Mouse (Mus musculus) gastrocnemius, postnatal 36 days (tissue): ENCODE measurements around the gene Gstcd. TPM values are rescaled to one million over a fixed set of nuclear protein-coding genes. Genes with fewer than 3 reads are reported as not detected.

Experiments used
- DNase-seq, 2 experiments: peaks; one replicate each; pipeline ENCODE4 v3.0.0; 2022
- intact Hi-C: fragments of 180-260 bp; cut with DNase I; formaldehyde crosslinking; loops from one replicate; pipeline ENCODE4 v1.15.1; 2025
- total RNA-seq, 2 experiments: library from RNA; stranded (reverse); gene quantifications; 2 replicates each; pipeline ENCODE4 v1.2.3; 2021

Gene Gstcd
- total RNA-seq, 2 experiments from 2014 or later, result 2.1 to 2.6 TPM

DNA sequence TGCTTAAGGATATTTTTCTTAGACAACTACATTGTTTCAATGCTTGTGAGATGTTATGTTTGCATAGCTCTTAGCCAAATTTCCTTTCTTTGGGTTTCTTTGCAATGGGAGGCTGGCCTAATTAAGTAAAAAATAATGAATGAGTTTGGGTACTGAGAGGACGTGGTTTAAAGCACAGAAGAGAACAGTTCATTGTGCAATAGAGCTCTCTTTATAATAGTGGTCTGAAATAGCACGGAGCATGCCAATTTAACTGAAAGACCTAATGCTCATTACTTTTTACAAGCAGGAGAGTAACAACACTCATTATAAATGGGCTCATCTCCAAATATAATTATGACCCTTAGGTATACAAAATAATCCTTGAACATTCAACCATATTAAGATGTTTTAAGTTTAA, 39.8 kb downstream of the Gstcd start:
- intact Hi-C loops, result no loop called here
- no peak for DNase-seq

DNA sequence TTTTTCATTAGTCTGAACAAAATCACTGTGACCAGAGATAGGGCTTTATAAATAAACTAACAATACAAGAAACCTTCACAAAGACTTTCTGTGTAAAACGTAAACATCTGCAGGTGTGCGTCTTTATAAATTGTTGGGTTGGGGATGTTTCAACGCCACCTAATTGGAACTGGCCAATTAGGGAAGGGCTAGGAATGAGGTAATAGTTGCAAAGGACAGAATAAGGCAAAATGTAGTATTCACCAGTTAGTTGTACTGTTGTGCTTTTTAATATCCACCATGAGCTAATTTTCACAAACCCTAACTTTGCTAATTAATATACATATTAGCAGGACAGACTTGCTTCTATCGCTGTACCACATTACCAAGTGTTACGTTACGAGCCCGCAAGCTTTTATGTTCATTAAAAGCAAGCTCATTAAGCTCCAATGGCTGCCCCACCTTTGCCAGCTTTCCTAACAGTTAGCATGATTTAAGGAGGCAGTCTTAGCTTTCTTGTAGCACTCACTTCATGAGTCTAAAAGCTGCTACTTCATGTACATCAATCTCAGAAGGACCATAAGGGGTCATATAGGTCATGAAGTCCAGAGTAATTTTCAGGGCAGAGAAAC, 58.6 kb downstream of the Gstcd start:
- DNase-seq, result no peak
- intact Hi-C loops, result no loop called here

DNA sequence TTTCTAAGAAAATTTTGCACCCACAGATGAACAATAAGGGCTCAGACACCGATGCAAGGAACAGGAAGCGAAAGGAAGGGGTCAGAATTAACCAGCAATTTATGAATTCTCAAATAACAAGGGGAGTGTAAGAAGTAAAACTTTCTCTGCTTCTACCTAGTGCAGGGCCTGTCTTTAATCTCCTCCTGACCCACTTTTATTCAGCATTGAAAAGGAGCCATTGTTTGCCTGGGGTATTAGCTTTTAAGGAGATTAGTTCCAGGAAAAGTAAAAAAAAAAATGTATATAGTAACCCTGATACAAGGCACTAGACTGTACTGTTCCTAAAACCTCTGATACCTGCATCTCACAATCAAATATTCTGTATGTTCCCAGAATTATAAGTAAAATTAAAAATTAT, 64.9 kb downstream of the Gstcd start:
- no peak for DNase-seq
- intact Hi-C loops, result no loop called here

DNA sequence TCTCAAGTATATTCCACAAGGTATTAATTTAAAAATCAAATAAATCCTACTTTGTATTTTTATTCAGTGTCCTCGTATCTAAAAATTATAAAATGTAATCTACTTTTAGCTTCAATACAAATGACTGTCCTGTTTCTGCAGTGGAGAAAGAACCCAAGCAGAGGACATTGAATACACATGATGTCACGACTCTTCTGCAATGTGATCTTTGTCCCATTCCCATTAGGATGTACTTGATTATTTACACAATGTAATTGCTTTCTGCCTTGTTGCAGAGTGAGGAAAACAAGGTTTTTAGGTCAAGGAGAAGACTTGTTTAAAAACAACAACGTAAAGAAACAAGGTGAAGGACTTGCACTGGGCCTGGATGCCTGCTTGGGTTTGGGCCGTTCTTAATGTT, 84.6 kb downstream of the Gstcd start:
- intact Hi-C loops, result no loop called here
- no peak for DNase-seq

DNA sequence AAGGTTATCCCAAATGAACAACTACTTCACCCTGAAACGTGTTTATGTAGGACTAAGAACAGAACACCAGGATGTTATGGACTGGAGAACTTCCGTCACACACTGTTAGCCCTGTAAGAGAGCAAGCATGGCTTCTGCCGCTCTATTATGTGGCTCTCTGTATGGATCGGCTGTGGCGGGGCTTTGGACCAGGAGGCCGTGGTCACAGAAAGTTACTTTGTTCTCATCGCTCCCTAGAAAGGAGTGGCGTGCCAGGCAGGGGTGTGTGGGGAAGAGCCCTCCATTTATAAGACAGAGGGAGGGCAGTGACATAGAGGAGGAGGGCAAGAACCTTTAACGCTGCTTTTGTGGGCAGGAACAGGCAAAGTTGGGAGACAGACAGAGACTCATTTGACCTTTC, 95.5 kb downstream of the Gstcd start:
- DNase-seq, result no peak
- intact Hi-C loops, result no loop called here

DNA sequence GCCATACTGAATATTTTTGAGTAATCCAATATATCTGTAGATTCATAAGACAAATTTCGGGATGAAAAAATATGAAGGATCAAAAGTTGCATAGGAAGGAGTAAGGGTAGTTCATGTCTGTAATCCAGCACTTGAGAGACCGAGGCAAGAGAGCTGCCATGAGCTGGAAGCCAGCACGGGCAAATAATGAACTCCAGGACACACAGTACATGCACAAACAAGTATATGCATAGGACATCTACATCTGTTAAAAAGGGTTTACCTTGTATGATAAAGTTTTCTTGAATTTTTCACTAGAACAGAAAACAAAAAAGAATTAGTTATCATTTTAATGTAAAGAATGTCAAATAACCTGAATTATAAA, 95.9 kb downstream of the Gstcd start:
- intact Hi-C loops, result no loop called here
- no peak for DNase-seq

DNA sequence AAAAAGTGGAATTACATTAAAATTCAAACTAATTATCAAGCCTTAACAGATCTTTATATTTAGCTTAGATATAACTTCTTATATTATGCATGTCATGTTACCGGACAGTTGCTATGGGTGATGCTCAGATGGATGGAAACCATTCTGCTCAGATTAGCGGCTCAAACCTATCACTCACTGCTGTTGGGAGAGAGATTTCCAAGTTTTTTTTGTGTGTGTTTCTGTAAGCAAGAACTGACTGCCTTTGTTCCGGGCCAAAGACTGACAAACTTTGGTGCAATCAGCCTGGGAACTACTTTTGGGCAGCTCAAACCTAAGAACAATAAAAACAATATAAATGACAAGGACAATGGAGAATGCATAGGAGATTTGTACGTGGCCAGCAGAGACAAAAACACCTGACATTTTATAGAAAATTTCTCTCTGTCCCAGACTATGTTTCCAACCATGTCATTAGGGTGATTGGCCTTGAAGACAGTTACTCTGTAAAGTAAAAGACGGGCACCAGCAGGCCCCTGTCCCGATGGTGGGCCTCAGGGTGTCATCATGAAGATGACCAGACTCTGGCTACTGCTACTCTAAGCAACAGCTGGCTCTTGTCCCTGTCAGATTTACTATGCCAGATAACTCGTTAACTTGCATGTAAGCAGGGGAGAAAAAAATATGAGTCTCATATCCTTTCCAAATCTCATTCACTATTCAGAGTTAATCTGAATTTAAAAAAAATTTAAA, 96.5 kb downstream of the Gstcd start:
- DNase-seq, result no peak
- intact Hi-C loops, result no loop called here

DNA sequence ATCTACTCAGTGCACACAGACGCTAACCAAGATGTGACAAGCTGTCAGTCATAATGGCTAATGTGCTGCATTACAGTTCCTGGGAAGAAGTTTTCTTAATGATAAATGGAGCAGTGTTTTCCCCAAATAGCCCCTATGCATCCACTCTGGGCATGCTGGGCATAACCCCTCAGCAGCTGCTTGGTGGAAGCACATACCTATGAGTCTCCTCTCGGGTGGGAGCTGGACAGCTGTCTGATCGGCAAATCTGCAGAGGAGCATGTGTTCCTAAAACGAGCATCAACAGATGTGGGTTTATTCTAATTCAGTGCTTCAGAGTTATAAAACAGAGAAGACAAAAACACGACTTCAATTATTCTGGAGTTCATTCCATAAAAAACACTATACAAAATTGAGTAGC, 105.6 kb downstream of the Gstcd start:
- intact Hi-C loops, result no loop called here
- no peak for DNase-seq

DNA sequence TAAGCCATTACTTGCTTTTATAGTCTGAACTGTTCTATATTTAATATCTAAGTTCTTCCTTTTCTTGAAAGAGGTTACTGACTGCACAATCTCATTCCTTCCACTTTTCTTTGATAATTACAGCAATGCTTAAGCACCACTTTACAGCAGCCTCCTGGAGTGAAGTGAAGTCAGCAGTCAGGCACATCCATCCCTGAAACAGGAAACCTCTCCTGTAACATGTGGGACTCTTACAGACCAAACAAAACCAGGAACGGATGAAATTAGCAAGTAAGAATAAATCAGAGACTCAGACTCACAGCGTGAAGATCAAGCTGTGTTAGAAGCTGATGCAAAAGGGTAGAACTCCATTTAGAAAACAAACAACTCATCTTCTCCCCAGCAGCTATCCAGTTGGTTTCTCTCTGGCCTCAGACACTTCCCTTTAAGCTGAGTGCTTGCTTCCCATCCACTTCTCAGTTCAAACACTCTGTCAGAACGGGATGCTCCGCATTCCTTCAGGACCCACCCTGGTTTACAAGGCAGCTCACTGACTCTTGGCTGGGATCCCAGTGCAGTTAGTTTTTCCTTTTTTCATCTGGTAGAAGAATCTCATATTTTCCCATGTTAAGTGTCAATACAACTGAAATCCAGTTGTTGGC, 107.9 kb downstream of the Gstcd start:
- intact Hi-C loops, result no loop called here
- no peak for DNase-seq

DNA sequence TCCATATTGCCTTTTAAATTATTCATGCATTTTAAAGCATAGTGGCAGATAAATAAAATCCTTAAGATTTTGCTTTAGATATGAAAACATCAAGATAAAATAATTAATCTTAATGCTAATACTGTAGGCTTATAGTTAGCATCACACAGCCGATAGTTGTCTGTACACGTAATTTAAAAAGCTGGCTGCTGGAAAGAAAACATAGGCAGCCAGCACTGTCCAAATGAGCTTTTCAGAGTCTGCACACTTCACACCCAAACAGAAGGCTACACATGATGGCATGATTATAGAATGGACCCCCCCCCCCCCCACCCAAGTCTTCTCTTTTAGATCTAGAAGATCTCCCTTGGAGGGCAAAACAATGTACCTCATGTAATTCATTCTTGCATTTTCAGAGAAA, 109.9 kb downstream of the Gstcd start:
- DNase-seq, result no peak
- intact Hi-C loops, result no loop called here

DNA sequence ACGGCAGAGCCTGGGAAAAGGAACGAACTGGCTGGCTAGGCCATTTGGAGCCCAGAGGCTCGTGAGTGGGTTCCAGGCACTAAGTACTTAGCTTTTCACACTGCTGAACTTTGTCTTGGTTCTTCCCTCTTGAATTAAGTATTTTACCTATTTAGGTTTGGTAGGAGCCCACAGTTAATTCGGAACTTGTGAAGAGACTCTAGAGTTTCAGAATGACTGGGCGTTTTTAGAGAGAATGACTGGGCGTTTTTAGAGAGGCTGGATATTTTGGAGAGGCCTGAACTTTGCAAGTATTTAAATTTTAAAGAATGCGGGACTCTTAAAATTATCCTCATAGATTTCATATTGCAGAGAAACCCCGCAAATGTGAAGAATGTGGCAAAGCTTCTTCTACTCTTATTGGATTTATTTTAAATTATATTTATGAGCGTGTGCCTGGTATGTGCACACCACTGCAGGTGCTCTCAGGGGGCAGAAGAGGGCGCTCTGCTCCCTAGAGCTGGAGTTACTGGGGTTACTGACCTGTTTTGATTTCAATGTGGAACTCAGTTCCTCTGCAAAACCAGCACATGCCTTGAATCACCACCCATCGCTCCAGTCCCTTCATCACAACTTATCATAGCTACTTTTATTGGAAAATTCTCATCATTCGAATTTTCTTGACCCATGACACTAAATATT, 111.9 kb downstream of the Gstcd start:
- intact Hi-C loops, result no loop called here
- no peak for DNase-seq

DNA sequence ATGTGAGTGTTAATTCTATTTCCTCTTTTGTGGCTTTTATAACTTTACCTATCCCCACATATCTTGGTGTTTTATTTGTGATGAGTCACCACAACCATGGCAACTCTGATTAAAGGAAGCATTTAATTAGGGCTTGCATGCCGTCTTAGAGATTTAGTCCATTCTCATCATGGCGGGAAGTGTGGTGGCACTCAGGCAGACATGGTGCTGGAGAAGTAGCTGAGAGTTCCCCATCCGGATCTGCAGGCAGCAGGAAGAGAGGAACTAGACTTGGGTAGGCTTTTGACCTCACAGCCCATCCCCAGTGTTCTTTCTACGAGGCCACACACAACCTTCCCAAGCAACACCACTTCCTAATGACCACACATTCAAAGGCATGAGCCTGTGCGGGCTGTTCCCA, 125.6 kb downstream of the Gstcd start:
- intact Hi-C loops, result no loop called here
- DNase-seq, result no peak

DNA sequence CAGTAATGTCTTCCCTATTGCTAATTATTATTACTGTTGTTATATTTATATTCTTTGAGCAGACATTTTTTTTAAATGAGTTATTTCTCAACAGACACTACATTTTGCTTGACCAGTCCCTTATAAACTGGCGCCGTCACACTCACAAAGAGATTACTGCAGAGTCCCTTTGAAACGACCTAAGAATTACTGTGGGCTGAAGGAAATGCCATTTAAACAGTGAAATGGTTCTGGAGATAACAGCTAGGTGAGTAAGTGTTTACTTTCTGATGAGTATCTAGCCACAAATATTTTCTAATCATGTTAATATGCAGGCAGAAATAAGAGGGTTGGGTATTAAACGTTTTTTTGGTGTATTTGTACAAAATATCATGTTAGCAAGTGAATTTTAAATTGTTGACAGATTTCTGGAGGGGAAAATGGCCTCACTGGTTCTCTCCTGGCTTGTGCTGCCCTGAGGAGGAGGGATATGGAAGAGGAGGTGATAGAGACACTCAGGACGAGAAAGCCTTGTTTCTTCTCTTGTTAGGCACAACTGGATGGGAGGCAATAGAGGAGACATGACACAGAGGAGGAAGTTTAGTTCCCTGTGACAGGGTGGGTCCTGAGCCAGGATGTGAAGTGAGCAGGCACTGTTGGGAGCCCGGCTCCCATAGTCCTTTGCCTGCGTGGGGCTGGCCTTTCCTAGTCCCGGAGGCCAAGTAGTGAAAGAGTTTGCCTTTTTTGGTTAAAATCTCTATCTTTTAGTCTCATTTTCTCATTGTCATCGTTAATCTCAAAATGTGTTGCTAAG, 126.9 kb downstream of the Gstcd start:
- intact Hi-C loops, result no loop called here
- DNase-seq, result no peak

DNA sequence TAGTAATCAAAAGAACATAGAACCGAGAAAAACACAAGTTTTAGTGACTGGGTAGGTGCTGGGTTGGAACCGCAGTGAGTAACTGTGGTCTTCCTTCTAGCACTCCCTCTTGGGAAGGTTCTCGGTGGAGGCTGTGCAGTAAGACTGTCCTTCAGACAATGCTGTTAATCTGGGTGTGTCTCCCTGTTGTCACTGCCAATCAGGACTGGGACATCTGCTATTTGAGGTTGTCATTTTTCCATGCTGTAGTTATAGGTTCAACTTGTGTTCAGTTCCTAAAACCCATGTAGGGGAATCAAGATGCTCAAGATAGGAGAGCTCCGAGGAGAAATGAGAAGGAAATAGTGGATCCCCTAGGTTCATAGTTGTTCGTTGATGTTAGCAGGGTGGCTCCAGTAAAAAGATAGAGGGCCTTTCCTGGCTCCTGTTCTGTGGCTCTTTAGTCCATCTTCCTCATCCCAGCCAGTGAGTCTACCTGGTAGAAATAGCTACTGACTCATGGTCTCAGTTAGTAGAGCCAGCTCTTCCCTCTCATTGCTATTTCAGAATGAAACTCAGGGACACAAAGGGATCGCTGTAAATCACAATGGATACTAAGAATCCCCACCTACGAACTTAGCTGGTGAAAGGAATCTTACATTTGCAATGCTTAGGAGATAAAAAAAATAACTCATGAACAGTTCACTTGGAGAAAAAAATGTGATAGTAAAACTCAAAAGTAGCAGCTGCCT, 129.0 kb downstream of the Gstcd start:
- intact Hi-C loops, result no loop called here
- no peak for DNase-seq

DNA sequence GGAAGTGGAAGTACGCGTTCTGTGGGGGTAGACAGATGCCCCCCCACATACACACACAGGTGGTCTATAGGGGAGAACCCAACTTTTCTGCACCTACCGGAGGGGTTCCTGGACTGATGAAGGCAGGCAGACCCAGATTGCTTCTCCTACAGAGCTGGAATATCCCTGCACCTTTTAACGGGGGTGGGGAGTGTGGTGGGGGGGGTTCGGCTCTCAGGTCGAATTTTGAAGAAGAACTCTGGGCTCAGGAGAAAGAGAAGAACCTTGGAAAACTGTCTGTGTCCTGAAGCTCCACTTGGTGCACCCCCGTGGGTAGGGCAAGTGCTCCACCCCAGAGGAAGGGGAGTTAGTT, 141.3 kb downstream of the Gstcd start:
- no peak for DNase-seq
- intact Hi-C loops, result no loop called here

DNA sequence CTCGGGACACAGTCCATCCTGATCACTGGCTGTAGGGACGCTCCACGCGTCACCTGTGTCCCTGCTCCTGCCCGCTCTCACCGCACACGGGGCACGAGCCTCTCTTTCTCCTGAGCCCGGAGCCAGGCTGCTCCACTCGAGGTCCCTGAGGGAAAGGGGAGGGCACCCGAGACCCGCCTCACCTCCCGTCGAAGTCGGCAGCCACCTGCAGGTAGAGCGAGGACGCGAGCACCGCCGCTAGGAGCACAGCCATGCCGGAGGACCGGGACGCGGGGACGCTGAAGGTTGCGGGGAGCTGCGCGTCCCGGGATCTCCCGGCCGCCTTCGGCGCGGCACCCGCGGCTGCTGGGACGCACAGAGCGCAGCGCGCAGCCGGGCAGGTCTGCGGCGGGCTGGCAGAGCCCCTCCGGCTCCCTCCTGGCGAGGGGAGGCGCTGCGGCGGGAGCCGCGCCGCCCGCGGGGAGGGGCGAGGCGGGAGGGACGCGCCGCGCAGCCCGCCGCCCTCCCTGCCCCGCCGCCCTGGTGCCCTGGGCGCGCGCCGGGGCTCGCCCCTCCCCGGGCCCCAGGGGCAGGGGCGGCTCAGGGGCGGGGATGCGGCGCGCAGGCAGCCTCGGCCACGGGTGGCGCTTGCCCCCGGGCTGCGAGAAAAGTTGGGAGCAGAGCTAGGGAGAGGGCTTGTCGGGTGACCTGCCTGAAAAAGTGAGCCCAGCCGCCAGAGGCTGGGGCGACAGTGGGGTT, 141.9 kb downstream of the Gstcd start, which contains the start of gene Npnt:
Npnt (minus strand) TSS at position 501 of the 738 bp plus-strand sequence.
- peak in 1 of 2 experiments; percentile 14 for DNase-seq
- intact Hi-C loops, result no loop called here

DNA sequence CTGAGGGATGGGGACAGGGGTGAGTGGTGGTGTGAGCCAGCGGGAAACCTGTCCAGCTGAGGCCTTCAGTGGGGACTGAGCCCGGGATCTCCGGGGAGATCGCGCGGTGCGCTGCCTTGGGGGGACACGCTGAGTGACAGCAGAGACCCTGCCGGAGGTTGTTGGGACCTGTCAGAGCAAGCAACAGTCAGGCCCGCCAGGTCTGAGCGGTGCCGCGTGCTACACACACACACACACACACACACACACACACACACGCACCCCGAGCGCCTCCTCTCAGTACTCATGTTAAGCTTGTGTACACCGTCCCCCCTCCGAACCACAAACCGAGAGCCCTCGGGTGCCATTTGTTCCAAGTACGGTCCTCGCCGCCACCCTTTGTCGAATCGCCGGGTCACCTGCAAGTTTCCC, 142.4 kb downstream of the Gstcd start:
- intact Hi-C loops, result no loop called here
- no peak for DNase-seq

DNA sequence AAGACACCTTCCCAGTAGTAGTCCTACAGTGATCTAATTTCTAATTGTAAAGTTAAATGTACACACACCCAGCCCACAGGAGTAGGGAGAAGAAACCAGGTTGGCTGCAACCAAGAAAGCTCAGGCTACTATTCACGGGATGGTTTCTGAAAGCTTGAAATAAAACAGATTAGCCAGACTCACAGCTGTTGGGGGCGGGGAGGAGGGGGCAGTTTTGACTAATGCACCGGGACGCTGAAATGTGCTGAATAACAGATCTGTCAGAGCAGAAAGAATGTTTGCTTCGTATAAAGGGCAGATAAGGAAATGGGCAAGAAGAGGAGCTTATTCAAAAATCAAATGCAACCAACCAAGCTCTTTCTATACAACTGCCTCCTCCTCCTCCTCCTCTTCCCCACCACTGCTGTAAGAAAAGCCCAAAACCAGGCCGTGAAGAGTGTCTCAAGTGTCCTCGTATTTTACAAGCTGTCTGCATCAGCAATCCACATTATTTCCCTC, 143.5 kb downstream of the Gstcd start:
- no peak for DNase-seq
- intact Hi-C loops, result no loop called here

DNA sequence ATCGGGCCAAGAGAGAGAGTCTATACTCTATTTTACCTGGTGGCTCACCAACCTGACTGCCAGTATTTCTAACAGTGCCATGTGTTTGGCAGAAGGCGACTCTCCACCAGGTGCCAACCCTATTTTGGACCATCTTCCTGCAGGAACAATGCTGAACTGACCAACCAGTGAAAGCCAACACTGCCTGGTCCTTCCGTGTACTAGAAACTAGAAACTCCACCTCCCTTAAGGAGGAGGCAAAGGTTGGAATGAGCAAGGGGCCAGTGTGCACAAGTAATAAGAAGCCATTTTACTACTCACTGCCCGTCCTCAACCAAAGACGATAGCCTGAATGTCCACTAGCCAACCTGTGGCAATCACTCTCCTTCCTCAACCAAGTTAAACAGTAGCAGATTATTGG, 145.7 kb downstream of the Gstcd start:
- intact Hi-C loops, result no loop called here
- DNase-seq, result no peak
